Mouse (Mus musculus): ENCODE measurements around the gene Tmem212. TPM values are rescaled to one million over a fixed set of nuclear protein-coding genes. Genes with fewer than 3 reads are reported as not detected.
A peak's percentile ranks its signal among the peaks of the same experiment; 100 is the strongest.

The Tmem212 gene
- total RNA-seq, 1 experiment: not detected

- in situ Hi-C loops (cut with MboI; ENCODE audit: low sequenced_read_pairs in 2 of 2, unreplicated experiment in 2 of 2): no loop called here
These were observed 10.6 kb upstream of the Tmem212 start for GRCm38 (mm10) chr3:27906647-27907209.

GRCm38 (mm10) chr3:27904659-27905330 lies 8.6 kb upstream of the Tmem212 start:
- Histone ChIP-seq H3K4me3 (ENCODE audit: insufficient read depth in 1 of 2, low read depth in 1 of 2, low read length in 2 of 2, poor library complexity in 1 of 2, severe bottlenecking in 1 of 2) (no peak overlapping the region), H3K9ac (ENCODE audit: insufficient read depth, low read depth, low read length, poor library complexity, severe bottlenecking) (no peak overlapping the region), H3K27ac (ENCODE audit: insufficient read depth, low read depth, low read length, poor library complexity, severe bottlenecking) (no peak overlapping the region), H3K4me1 (ENCODE audit: control insufficient read depth in 2 of 2, insufficient read depth in 2 of 2, low read length in 2 of 2, poor library complexity in 1 of 2) (no peaks in the 10 kb centered on the region), H3K9me3 (ENCODE audit: control insufficient read depth, insufficient read depth, low read depth, low read length) (no peaks in the 10 kb centered on the region), H3K36me3 (ENCODE audit: control insufficient read depth, insufficient read depth, low read length, poor library complexity, severe bottlenecking) (no peaks in the 10 kb centered on the region)
- TF ChIP-seq CHD2 (IDR thresholded peaks at IDR 0.05; ENCODE audit: low read depth, low read length): no peak
- TF ChIP-seq ZNF384 (IDR thresholded peaks at IDR 0.05; ENCODE audit: low read depth, low read length): no peak
- TF ChIP-seq MAFK (IDR thresholded peaks at IDR 0.05; ENCODE audit: insufficient read depth, low read depth, low read length): no peak
- no peak for DNase-seq (ENCODE audit: low read depth, low spot score)
- in situ Hi-C loops (cut with MboI; ENCODE audit: low sequenced_read_pairs in 2 of 2, unreplicated experiment in 2 of 2): no loop called here

More at GRCm38 (mm10) chr3:27906647-27907209, 10.6 kb upstream of the Tmem212 start:
- no peak for TF ChIP-seq ZNF384 (IDR thresholded peaks at IDR 0.05; ENCODE audit: low read depth, low read length)
- no peak for TF ChIP-seq MAFK (IDR thresholded peaks at IDR 0.05; ENCODE audit: insufficient read depth, low read depth, low read length)
- no peak for TF ChIP-seq CHD2 (IDR thresholded peaks at IDR 0.05; ENCODE audit: low read depth, low read length)
- no peak for TF ChIP-seq ZC3H11A (IDR thresholded peaks at IDR 0.05; ENCODE audit: borderline replicate concordance, low read depth, low read length)
- no peak for TF ChIP-seq HCFC1 (IDR thresholded peaks at IDR 0.05; ENCODE audit: borderline replicate concordance, insufficient read depth, low read length)
- no peak overlapping the region for H3K4me3 ChIP-seq (ENCODE audit: insufficient read depth in 1 of 2, low read depth in 1 of 2, low read length in 2 of 2, poor library complexity in 1 of 2, severe bottlenecking in 1 of 2)
- H3K9me3 ChIP-seq (ENCODE audit: control insufficient read depth, insufficient read depth, low read depth, low read length): no peaks in the 10 kb centered on the region
- H3K36me3 ChIP-seq (ENCODE audit: control insufficient read depth, insufficient read depth, low read length, poor library complexity, severe bottlenecking): no peaks in the 10 kb centered on the region
- H3K9ac ChIP-seq (ENCODE audit: insufficient read depth, low read depth, low read length, poor library complexity, severe bottlenecking): no peak overlapping the region
- no peaks in the 10 kb centered on the region for H3K4me1 ChIP-seq (ENCODE audit: control insufficient read depth in 2 of 2, insufficient read depth in 2 of 2, low read length in 2 of 2, poor library complexity in 1 of 2)
- no peak overlapping the region for H3K27ac ChIP-seq (ENCODE audit: insufficient read depth, low read depth, low read length, poor library complexity, severe bottlenecking)
- no peak for DNase-seq (ENCODE audit: low read depth, low spot score)

GRCm38 (mm10) chr3:27901846-27902245 lies 5.7 kb upstream of the Tmem212 start:
- H3K9ac ChIP-seq (ENCODE audit: insufficient read depth, low read depth, low read length, poor library complexity, severe bottlenecking): no peak overlapping the region
- DNase-seq (ENCODE audit: low read depth, low spot score): peak; percentile 36
- TF ChIP-seq MAFK (IDR thresholded peaks at IDR 0.05; ENCODE audit: insufficient read depth, low read depth, low read length) (no peak), ZC3H11A (IDR thresholded peaks at IDR 0.05; ENCODE audit: borderline replicate concordance, low read depth, low read length) (peak; percentile 80; the same call in 1 of the 2 replicates)
- no peak overlapping the region for H3K4me3 ChIP-seq (ENCODE audit: insufficient read depth in 1 of 2, low read depth in 1 of 2, low read length in 2 of 2, poor library complexity in 1 of 2, severe bottlenecking in 1 of 2)
- in situ Hi-C loops (cut with MboI; ENCODE audit: low sequenced_read_pairs in 2 of 2, unreplicated experiment in 2 of 2): no loop called here
- no peaks in the 10 kb centered on the region for H3K9me3 ChIP-seq (ENCODE audit: control insufficient read depth, insufficient read depth, low read depth, low read length)
- H3K4me1 ChIP-seq (ENCODE audit: control insufficient read depth in 2 of 2, insufficient read depth in 2 of 2, low read length in 2 of 2, poor library complexity in 1 of 2): no peaks in the 10 kb centered on the region
- H3K27ac ChIP-seq (ENCODE audit: insufficient read depth, low read depth, low read length, poor library complexity, severe bottlenecking): no peak overlapping the region
- H3K36me3 ChIP-seq (ENCODE audit: control insufficient read depth, insufficient read depth, low read length, poor library complexity, severe bottlenecking): no peaks in the 10 kb centered on the region

GRCm38 (mm10) chr3:27899012-27899726 lies 3.0 kb upstream of the Tmem212 start:
- H3K4me3 ChIP-seq (ENCODE audit: insufficient read depth in 1 of 2, low read depth in 1 of 2, low read length in 2 of 2, poor library complexity in 1 of 2, severe bottlenecking in 1 of 2): no peak overlapping the region
- H3K9me3 ChIP-seq (ENCODE audit: control insufficient read depth, insufficient read depth, low read depth, low read length): no peaks in the 10 kb centered on the region
- H3K4me1 ChIP-seq (ENCODE audit: control insufficient read depth in 2 of 2, insufficient read depth in 2 of 2, low read length in 2 of 2, poor library complexity in 1 of 2): no peaks in the 10 kb centered on the region
- H3K9ac ChIP-seq (ENCODE audit: insufficient read depth, low read depth, low read length, poor library complexity, severe bottlenecking): no peak overlapping the region
- TF ChIP-seq CHD2 (IDR thresholded peaks at IDR 0.05; ENCODE audit: low read depth, low read length) (no peak), ZC3H11A (IDR thresholded peaks at IDR 0.05; ENCODE audit: borderline replicate concordance, low read depth, low read length) (no peak), HCFC1 (IDR thresholded peaks at IDR 0.05; ENCODE audit: borderline replicate concordance, insufficient read depth, low read length) (no peak), MAFK (IDR thresholded peaks at IDR 0.05; ENCODE audit: insufficient read depth, low read depth, low read length) (no peak), ZNF384 (IDR thresholded peaks at IDR 0.05; ENCODE audit: low read depth, low read length) (no peak)
- no peak overlapping the region for H3K27ac ChIP-seq (ENCODE audit: insufficient read depth, low read depth, low read length, poor library complexity, severe bottlenecking)
- DNase-seq (ENCODE audit: low read depth, low spot score): no peak
- in situ Hi-C loops (cut with MboI; ENCODE audit: low sequenced_read_pairs in 2 of 2, unreplicated experiment in 2 of 2): no loop called here
- no peaks in the 10 kb centered on the region for H3K36me3 ChIP-seq (ENCODE audit: control insufficient read depth, insufficient read depth, low read length, poor library complexity, severe bottlenecking)
